Mouse (Mus musculus): ENCODE data around the gene Prkd3.

Prkd3 gene

GRCm38 (mm10) chr17:78942579-78942978 lies 78.0 kb downstream of the Prkd3 start:
- in situ Hi-C loops (cut with MboI; ENCODE audit: unreplicated experiment in 2 of 2): no loop called here

- in situ Hi-C loops (cut with MboI; ENCODE audit: unreplicated experiment in 2 of 2): loop anchor here in 1 of 2 experiments (5.0 to 10.0 kb wide), 2 partner anchors 102 to 204 kb away; partner anchors contain the start of genes Gpatch11, Heatr5b and Strn
These were observed 81.7 kb downstream of the Prkd3 start for GRCm38 (mm10) chr17:78938927-78939326.

GRCm38 (mm10) chr17:78937229-78937853 lies 83.3 kb downstream of the Prkd3 start:
- in situ Hi-C loops (cut with MboI; ENCODE audit: unreplicated experiment in 2 of 2): loop anchor here in 1 of 2 experiments (5.0 to 10.0 kb wide), 2 partner anchors 100 to 203 kb away; partner anchors contain the start of genes Gpatch11, Heatr5b and Strn

- in situ Hi-C loops (cut with MboI; ENCODE audit: unreplicated experiment in 2 of 2): loop anchor here in 1 of 2 experiments (5.0 to 10.0 kb wide), 2 partner anchors 99 to 202 kb away; partner anchors contain the start of genes Gpatch11, Heatr5b and Strn
These were observed 84.0 kb downstream of the Prkd3 start, which contains the start of the genes Cebpz and Ndufaf7 for GRCm38 (mm10) chr17:78936466-78937228. Gene Cebpz, minus strand, starts transcription at chr17:78937066. Gene Ndufaf7, plus strand, starts transcription at chr17:78937136.

GRCm38 (mm10) chr17:78935857-78936256 lies 84.8 kb downstream of the Prkd3 start:
- in situ Hi-C loops (cut with MboI; ENCODE audit: unreplicated experiment in 2 of 2): loop anchor here in 1 of 2 experiments (5.0 to 10.0 kb wide), 2 partner anchors 99 to 201 kb away; partner anchors contain the start of genes Gpatch11, Heatr5b and Strn

- in situ Hi-C loops (cut with MboI; ENCODE audit: unreplicated experiment in 2 of 2): loop anchor here in 1 of 2 experiments (25.0 kb wide), 1 partner anchor 445 kb away; the partner anchor contains the start of gene Cdc42ep3
These were observed 102.9 kb downstream of the Prkd3 start for GRCm38 (mm10) chr17:78917696-78918095.

- in situ Hi-C loops (cut with MboI; ENCODE audit: unreplicated experiment in 2 of 2): loop anchor here in 1 of 2 experiments (25.0 kb wide), 1 partner anchor 445 kb away; the partner anchor contains the start of gene Cdc42ep3
These were observed 103.7 kb downstream of the Prkd3 start for GRCm38 (mm10) chr17:78916899-78917298.

- in situ Hi-C loops (cut with MboI; ENCODE audit: unreplicated experiment in 2 of 2): loop anchor here in 1 of 2 experiments (25.0 kb wide), 1 partner anchor 446 kb away; the partner anchor contains the start of gene Cdc42ep3
These were observed 104.2 kb downstream of the Prkd3 start, which contains the start of gene Cebpzos for GRCm38 (mm10) chr17:78916369-78916813. Gene Cebpzos, plus strand, starts transcription at chr17:78916500.

- in situ Hi-C loops (cut with MboI; ENCODE audit: unreplicated experiment in 2 of 2): loop anchor here in 1 of 2 experiments (25.0 kb wide), 1 partner anchor 447 kb away; the partner anchor contains the start of gene Cdc42ep3
These were observed 104.8 kb downstream of the Prkd3 start for GRCm38 (mm10) chr17:78915772-78916171.

- in situ Hi-C loops (cut with MboI; ENCODE audit: unreplicated experiment in 2 of 2): loop anchor here in 1 of 2 experiments (25.0 kb wide), 1 partner anchor 448 kb away; the partner anchor contains the start of gene Cdc42ep3
These were observed 106.7 kb downstream of the Prkd3 start for GRCm38 (mm10) chr17:78913921-78914320.

GRCm38 (mm10) chr17:78912861-78913281 lies 107.7 kb downstream of the Prkd3 start:
- in situ Hi-C loops (cut with MboI; ENCODE audit: unreplicated experiment in 2 of 2): loop anchor here in 1 of 2 experiments (25.0 kb wide), 1 partner anchor 449 kb away; the partner anchor contains the start of gene Cdc42ep3

- in situ Hi-C loops (cut with MboI; ENCODE audit: unreplicated experiment in 2 of 2): loop anchor here in 1 of 2 experiments (25.0 kb wide), 1 partner anchor 453 kb away; the partner anchor contains the start of gene Cdc42ep3
These were observed 111.2 kb downstream of the Prkd3 start for GRCm38 (mm10) chr17:78909374-78909773.

- in situ Hi-C loops (cut with MboI; ENCODE audit: unreplicated experiment in 2 of 2): loop anchor here in 1 of 2 experiments (25.0 kb wide), 1 partner anchor 455 kb away; the partner anchor contains the start of gene Cdc42ep3
These were observed 113.7 kb downstream of the Prkd3 start, which contains the start of gene Sult6b1 for GRCm38 (mm10) chr17:78906892-78907291. Gene Sult6b1, minus strand, starts transcription at chr17:78906992.

GRCm38 (mm10) chr17:78903158-78903557 lies 117.5 kb downstream of the Prkd3 start:
- in situ Hi-C loops (cut with MboI; ENCODE audit: unreplicated experiment in 2 of 2): loop anchor here in 1 of 2 experiments (5.0 to 25.0 kb wide), 2 partner anchors 459 to 669 kb away; partner anchors contain the start of gene Cdc42ep3

Data from v-Abl transformed pro-B cells (cell line).